Mouse (Mus musculus): ENCODE results near the gene Pakap. TPM values are rescaled to one million over a fixed set of nuclear protein-coding genes. Genes with fewer than 3 reads are reported as not detected.

Gene Pakap
- polyA plus RNA-seq (2014; fragmentation: Nextera tagmentation; extraction: Ambion mirVana), result 22.9 and 26.7 TPM in 2 replicates

DNA sequence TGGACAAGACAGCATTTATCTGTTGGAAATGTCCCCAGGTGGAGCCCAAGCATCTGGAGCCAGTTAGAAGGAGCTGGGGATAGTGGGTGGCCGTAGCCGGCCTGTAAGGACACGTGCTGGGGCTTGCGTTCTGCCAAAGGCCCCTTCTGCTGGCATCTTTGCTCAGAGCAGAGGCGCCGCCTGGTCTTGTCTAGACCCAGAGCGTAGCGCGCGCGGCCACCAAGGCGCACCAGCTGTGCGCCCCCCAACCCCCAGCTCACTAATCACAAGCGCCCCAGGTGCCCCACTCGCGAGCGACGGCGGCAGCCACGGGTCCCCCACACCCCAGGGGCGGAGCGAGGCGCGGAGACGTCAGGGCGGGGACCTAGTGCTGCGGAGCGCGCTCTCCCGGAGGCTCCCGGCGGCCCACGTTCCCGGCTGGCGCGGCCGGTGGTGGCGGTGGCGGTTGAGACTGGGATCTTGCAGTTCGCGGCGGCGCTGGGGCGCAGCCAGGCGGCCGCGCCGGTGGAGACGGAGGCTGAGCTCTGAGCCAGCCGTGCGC is at the start of gene Pakap:
Gene Pakap (plus strand): TSS at position 514 of the 541 bp plus-strand sequence.
- Histone ChIP-seq H3K27me3 (ENCODE audit: control insufficient read depth, insufficient read depth, low read length) (no peaks in the 10 kb centered on the region), H3K9me3 (replicated peaks; ENCODE audit: control insufficient read depth, low read length) (no peaks in the 10 kb centered on the region), H3K27ac (replicated peaks; ENCODE audit: low read depth, low read length) (peak within 1 kb of the TSS; percentile 37), H3K4me3 (ENCODE audit: low read depth, low read length) (peak within 1 kb of the TSS; percentile 42), H3K4me1 (ENCODE audit: control insufficient read depth, insufficient read depth, low read length) (no peaks in the 10 kb centered on the region), H3K36me3 (replicated peaks; ENCODE audit: control insufficient read depth, insufficient read depth, low read depth, low read length) (no peaks in the 10 kb centered on the region), H3K4me2 (ENCODE audit: low read depth, low read length) (peak within 1 kb of the TSS; percentile 61), H3K9ac (replicated peaks; ENCODE audit: low read length) (peak within 1 kb of the TSS; percentile 72)
- under 1% methylated on average over 50 of the region's 51 CpGs for WGBS
- ATAC-seq (replicated peaks; ENCODE audit: insufficient number of reproducible peaks, low FRiP score, low TSS enrichment, low read depth), result peak; percentile 86
- peak; percentile 73 for DNase-seq (ENCODE audit: low spot score)

DNA sequence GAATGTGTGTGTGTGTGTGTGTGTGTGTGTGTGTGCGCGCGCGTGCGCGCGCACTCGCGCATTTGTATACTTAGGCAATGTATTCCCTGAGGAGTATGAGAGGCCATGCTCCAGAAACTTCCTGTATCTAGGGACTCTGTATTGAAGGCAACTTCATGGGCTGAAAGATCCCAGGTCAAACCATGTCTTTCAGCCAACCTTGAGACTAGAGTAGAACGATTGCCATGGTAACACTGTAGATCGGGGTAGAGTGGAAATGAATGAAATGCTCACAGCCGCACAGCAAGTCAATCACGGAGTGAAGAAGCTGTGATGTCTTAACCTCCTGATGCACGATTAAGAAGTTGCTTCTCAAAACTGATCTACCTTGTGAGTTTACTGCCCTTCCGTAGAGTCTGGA is 44.5 kb upstream of the Pakap start:
- no peaks in the 10 kb centered on the region for H3K4me1 ChIP-seq (ENCODE audit: control insufficient read depth, insufficient read depth, low read length)
- 95% methylated on average over 15 of the region's 15 CpGs for WGBS
- no peak overlapping the region for H3K4me2 ChIP-seq (ENCODE audit: low read depth, low read length)
- ATAC-seq (replicated peaks; ENCODE audit: insufficient number of reproducible peaks, low FRiP score, low TSS enrichment, low read depth), result no peak
- no peak overlapping the region for H3K27ac ChIP-seq (replicated peaks; ENCODE audit: low read depth, low read length)
- H3K9ac ChIP-seq (replicated peaks; ENCODE audit: low read length), result no peak overlapping the region
- no peaks in the 10 kb centered on the region for H3K36me3 ChIP-seq (replicated peaks; ENCODE audit: control insufficient read depth, insufficient read depth, low read depth, low read length)
- H3K27me3 ChIP-seq (ENCODE audit: control insufficient read depth, insufficient read depth, low read length), result no peaks in the 10 kb centered on the region
- H3K9me3 ChIP-seq (replicated peaks; ENCODE audit: control insufficient read depth, low read length), result no peaks in the 10 kb centered on the region
- DNase-seq (ENCODE audit: low spot score), result no peak
- H3K4me3 ChIP-seq (ENCODE audit: low read depth, low read length), result no peak overlapping the region

GRCm38 (mm10) chr4:57524461-57524860 is 43.5 kb upstream of the Pakap start:
- Histone ChIP-seq H3K9me3 (replicated peaks; ENCODE audit: control insufficient read depth, low read length) (no peaks in the 10 kb centered on the region), H3K27ac (replicated peaks; ENCODE audit: low read depth, low read length) (no peak overlapping the region), H3K36me3 (replicated peaks; ENCODE audit: control insufficient read depth, insufficient read depth, low read depth, low read length) (no peaks in the 10 kb centered on the region), H3K9ac (replicated peaks; ENCODE audit: low read length) (no peak overlapping the region), H3K4me1 (ENCODE audit: control insufficient read depth, insufficient read depth, low read length) (no peaks in the 10 kb centered on the region), H3K4me2 (ENCODE audit: low read depth, low read length) (no peak overlapping the region), H3K27me3 (ENCODE audit: control insufficient read depth, insufficient read depth, low read length) (no peaks in the 10 kb centered on the region), H3K4me3 (ENCODE audit: low read depth, low read length) (no peak overlapping the region)
- 87% methylated on average over 3 of the region's 3 CpGs for WGBS
- DNase-seq (ENCODE audit: low spot score) (no peak), ATAC-seq (replicated peaks; ENCODE audit: insufficient number of reproducible peaks, low FRiP score, low TSS enrichment, low read depth) (no peak)

- H3K9ac ChIP-seq (replicated peaks; ENCODE audit: low read length), result no peak overlapping the region
- no peak overlapping the region for H3K27ac ChIP-seq (replicated peaks; ENCODE audit: low read depth, low read length)
- no peak for ATAC-seq (replicated peaks; ENCODE audit: insufficient number of reproducible peaks, low FRiP score, low TSS enrichment, low read depth)
- no peak overlapping the region for H3K4me3 ChIP-seq (ENCODE audit: low read depth, low read length)
- no peaks in the 10 kb centered on the region for H3K36me3 ChIP-seq (replicated peaks; ENCODE audit: control insufficient read depth, insufficient read depth, low read depth, low read length)
- no peaks in the 10 kb centered on the region for H3K27me3 ChIP-seq (ENCODE audit: control insufficient read depth, insufficient read depth, low read length)
- H3K4me2 ChIP-seq (ENCODE audit: low read depth, low read length), result no peak overlapping the region
- no peak for DNase-seq (ENCODE audit: low spot score)
- 78% methylated on average over 9 of the region's 9 CpGs for WGBS
- no peaks in the 10 kb centered on the region for H3K9me3 ChIP-seq (replicated peaks; ENCODE audit: control insufficient read depth, low read length)
- no peaks in the 10 kb centered on the region for H3K4me1 ChIP-seq (ENCODE audit: control insufficient read depth, insufficient read depth, low read length)
These were observed 42.6 kb upstream of the Pakap start for GRCm38 (mm10) chr4:57525221-57526011.

DNA sequence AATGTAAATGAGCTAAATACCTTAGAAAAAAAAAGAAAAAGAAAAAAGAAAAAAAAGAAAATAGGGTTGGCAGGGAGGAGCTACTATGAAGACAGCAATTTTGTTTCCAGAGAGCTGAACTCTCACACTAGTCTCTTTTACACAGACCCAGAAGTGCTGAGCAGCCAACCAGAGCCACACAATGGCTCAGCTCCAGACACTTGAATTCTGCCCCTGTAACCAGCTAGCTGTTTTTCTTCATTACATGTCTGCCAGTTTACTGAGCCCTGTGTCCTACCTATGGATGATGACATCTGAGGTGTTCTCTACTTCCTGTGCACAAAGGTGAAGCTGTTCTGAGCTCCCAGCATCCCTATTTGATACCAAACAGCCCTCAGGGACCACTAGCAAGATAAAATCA is 39.7 kb upstream of the Pakap start:
- Histone ChIP-seq H3K9me3 (replicated peaks; ENCODE audit: control insufficient read depth, low read length) (no peaks in the 10 kb centered on the region), H3K36me3 (replicated peaks; ENCODE audit: control insufficient read depth, insufficient read depth, low read depth, low read length) (no peaks in the 10 kb centered on the region), H3K4me3 (ENCODE audit: low read depth, low read length) (no peak overlapping the region), H3K27me3 (ENCODE audit: control insufficient read depth, insufficient read depth, low read length) (no peaks in the 10 kb centered on the region), H3K27ac (replicated peaks; ENCODE audit: low read depth, low read length) (no peak overlapping the region), H3K4me1 (ENCODE audit: control insufficient read depth, insufficient read depth, low read length) (no peaks in the 10 kb centered on the region), H3K4me2 (ENCODE audit: low read depth, low read length) (no peak overlapping the region), H3K9ac (replicated peaks; ENCODE audit: low read length) (no peak overlapping the region)
- ATAC-seq (replicated peaks; ENCODE audit: insufficient number of reproducible peaks, low FRiP score, low TSS enrichment, low read depth), result no peak
- no peak for DNase-seq (ENCODE audit: low spot score)

DNA sequence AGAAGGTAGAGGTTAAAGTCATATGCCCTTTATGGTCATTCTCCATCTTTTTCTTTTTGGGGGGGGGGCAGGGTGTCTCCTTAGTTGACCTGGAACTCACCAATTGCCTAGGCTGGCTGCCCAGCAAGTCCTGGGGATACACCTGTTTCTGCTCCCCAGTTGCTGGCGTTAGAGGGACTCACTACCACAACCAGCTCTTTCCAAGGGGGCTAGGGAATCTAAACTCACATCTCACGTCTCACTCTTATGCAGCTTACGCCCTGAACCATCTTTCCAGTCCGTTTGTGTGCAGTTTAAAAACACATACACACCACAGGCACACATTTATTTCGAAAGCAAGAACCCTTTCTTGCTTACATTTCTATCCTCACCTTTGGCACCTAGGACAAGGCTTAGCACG is 34.3 kb upstream of the Pakap start:
- H3K4me3 ChIP-seq (ENCODE audit: low read depth, low read length), result no peak overlapping the region
- H3K36me3 ChIP-seq (replicated peaks; ENCODE audit: control insufficient read depth, insufficient read depth, low read depth, low read length), result no peaks in the 10 kb centered on the region
- H3K4me1 ChIP-seq (ENCODE audit: control insufficient read depth, insufficient read depth, low read length), result no peaks in the 10 kb centered on the region
- no peak overlapping the region for H3K9ac ChIP-seq (replicated peaks; ENCODE audit: low read length)
- no peak for ATAC-seq (replicated peaks; ENCODE audit: insufficient number of reproducible peaks, low FRiP score, low TSS enrichment, low read depth)
- H3K4me2 ChIP-seq (ENCODE audit: low read depth, low read length), result no peak overlapping the region
- no peak for DNase-seq (ENCODE audit: low spot score)
- H3K9me3 ChIP-seq (replicated peaks; ENCODE audit: control insufficient read depth, low read length), result no peaks in the 10 kb centered on the region
- 79% methylated on average over 6 of the region's 6 CpGs for WGBS
- no peaks in the 10 kb centered on the region for H3K27me3 ChIP-seq (ENCODE audit: control insufficient read depth, insufficient read depth, low read length)
- no peak overlapping the region for H3K27ac ChIP-seq (replicated peaks; ENCODE audit: low read depth, low read length)

DNA sequence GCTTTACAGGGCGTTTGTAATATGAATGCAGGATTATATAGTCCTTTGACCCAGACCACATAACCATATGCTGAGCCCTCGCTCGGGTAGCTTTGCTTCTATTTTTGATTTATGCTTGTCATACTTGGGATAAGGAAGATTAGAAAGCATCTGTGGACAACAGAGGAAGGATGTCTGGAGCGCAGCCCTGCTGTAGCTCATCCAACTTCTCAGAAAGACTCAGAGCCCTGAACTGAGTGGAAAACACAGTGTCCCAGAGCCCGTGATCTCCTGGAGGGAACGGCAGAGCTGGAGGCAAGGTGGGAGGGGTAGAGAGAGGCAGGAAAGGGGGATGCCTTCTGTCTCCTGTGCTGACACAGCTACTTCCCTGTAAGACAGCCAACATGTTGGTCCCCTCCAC is 33.7 kb upstream of the Pakap start:
- DNase-seq (ENCODE audit: low spot score) (no peak), ATAC-seq (replicated peaks; ENCODE audit: insufficient number of reproducible peaks, low FRiP score, low TSS enrichment, low read depth) (no peak)
- H3K9ac ChIP-seq (replicated peaks; ENCODE audit: low read length), result no peak overlapping the region
- H3K9me3 ChIP-seq (replicated peaks; ENCODE audit: control insufficient read depth, low read length), result no peaks in the 10 kb centered on the region
- no peak overlapping the region for H3K27ac ChIP-seq (replicated peaks; ENCODE audit: low read depth, low read length)
- H3K4me1 ChIP-seq (ENCODE audit: control insufficient read depth, insufficient read depth, low read length), result no peaks in the 10 kb centered on the region
- H3K4me2 ChIP-seq (ENCODE audit: low read depth, low read length), result no peak overlapping the region
- 76% methylated on average over 6 of the region's 6 CpGs for WGBS
- no peaks in the 10 kb centered on the region for H3K27me3 ChIP-seq (ENCODE audit: control insufficient read depth, insufficient read depth, low read length)
- H3K36me3 ChIP-seq (replicated peaks; ENCODE audit: control insufficient read depth, insufficient read depth, low read depth, low read length), result no peaks in the 10 kb centered on the region
- H3K4me3 ChIP-seq (ENCODE audit: low read depth, low read length), result no peak overlapping the region

DNA sequence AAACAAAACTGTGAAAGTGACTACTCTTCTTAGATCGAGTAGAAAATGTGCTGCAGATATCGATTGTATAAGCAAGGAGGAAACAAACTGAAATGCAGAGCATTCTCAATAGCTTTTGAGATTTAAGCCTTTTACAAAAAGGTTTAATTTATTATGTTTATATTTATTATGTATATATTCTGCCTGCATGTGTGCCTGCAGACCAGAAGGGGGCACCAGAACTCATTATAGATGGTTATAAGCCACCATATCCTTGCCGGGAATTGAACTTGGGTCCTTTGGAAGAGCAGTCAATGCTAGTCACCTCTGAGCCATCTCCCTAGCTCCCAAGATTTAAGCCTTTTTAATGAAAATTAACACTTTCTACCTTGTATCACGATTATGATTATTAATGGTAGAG is 32.9 kb upstream of the Pakap start:
- Histone ChIP-seq H3K27me3 (ENCODE audit: control insufficient read depth, insufficient read depth, low read length) (no peaks in the 10 kb centered on the region), H3K9ac (replicated peaks; ENCODE audit: low read length) (no peak overlapping the region), H3K4me1 (ENCODE audit: control insufficient read depth, insufficient read depth, low read length) (no peaks in the 10 kb centered on the region), H3K4me3 (ENCODE audit: low read depth, low read length) (no peak overlapping the region), H3K4me2 (ENCODE audit: low read depth, low read length) (no peak overlapping the region), H3K9me3 (replicated peaks; ENCODE audit: control insufficient read depth, low read length) (no peaks in the 10 kb centered on the region), H3K27ac (replicated peaks; ENCODE audit: low read depth, low read length) (no peak overlapping the region), H3K36me3 (replicated peaks; ENCODE audit: control insufficient read depth, insufficient read depth, low read depth, low read length) (no peaks in the 10 kb centered on the region)
- no peak for DNase-seq (ENCODE audit: low spot score)
- WGBS, result 88% methylated on average over 4 of the region's 4 CpGs
- ATAC-seq (replicated peaks; ENCODE audit: insufficient number of reproducible peaks, low FRiP score, low TSS enrichment, low read depth), result no peak

All from embryonic facial prominence, embryonic 11.5 days (tissue).